Mouse (Mus musculus) T-helper 17 cell (primary cell): Measurements from ENCODE around the gene Colgalt1.

ENCODE experiments used
- in situ Hi-C, 2 experiments: fragments of 300-600 bp; cut with MboI, MseI; formaldehyde crosslinking; loops; 1 replicate in 1 of 2; 2 replicates in 1 of 2; pipeline ENCODE4 v1.15.1; 2025; ENCODE audit warnings: high pct_unique_total_duplicates in 2 of 2

Colgalt1 gene

GRCm38 (mm10) chr8:71626753-71627152 lies 16.0 kb downstream of the Colgalt1 start:
- in situ Hi-C loops = no loop called here

- in situ Hi-C loops = no loop called here
Measured at GRCm38 (mm10) chr8:71627265-71628099, 16.7 kb downstream of the Colgalt1 start.

GRCm38 (mm10) chr8:71628396-71629095 lies 17.7 kb downstream of the Colgalt1 start:
- in situ Hi-C loops = no loop called here

GRCm38 (mm10) chr8:71629096-71629697 lies 18.4 kb downstream of the Colgalt1 start:
- in situ Hi-C loops = no loop called here

- in situ Hi-C loops = loop anchor here in 1 of 2 experiments (5.0 kb wide), 1 partner anchor 67 kb away; no protein-coding TSS in a partner anchor
Measured at GRCm38 (mm10) chr8:71629781-71630212, 19.0 kb downstream of the Colgalt1 start.

GRCm38 (mm10) chr8:71630761-71631160 lies 20.0 kb downstream of the Colgalt1 start:
- in situ Hi-C loops = loop anchor here in 1 of 2 experiments (5.0 kb wide), 1 partner anchor 68 kb away; no protein-coding TSS in a partner anchor

- in situ Hi-C loops = loop anchor here in 1 of 2 experiments (5.0 kb wide), 1 partner anchor 70 kb away; no protein-coding TSS in a partner anchor
Measured at GRCm38 (mm10) chr8:71631897-71632296, 21.1 kb downstream of the Colgalt1 start.

- in situ Hi-C loops = loop anchor here in 1 of 2 experiments (5.0 kb wide), 1 partner anchor 71 kb away; no protein-coding TSS in a partner anchor
Measured at GRCm38 (mm10) chr8:71633164-71633563, 22.4 kb downstream of the Colgalt1 start.

GRCm38 (mm10) chr8:71633981-71634667 lies 23.3 kb downstream of the Colgalt1 start:
- in situ Hi-C loops = loop anchor here in 1 of 2 experiments (5.0 kb wide), 1 partner anchor 72 kb away; no protein-coding TSS in a partner anchor

GRCm38 (mm10) chr8:71637149-71638095 lies 26.6 kb downstream of the Colgalt1 start:
- in situ Hi-C loops = no loop called here

GRCm38 (mm10) chr8:71638321-71638720 lies 27.5 kb downstream of the Colgalt1 start:
- in situ Hi-C loops = no loop called here

GRCm38 (mm10) chr8:71639318-71639717 lies 28.5 kb downstream of the Colgalt1 start:
- in situ Hi-C loops = no loop called here

GRCm38 (mm10) chr8:71645510-71645909 lies 34.7 kb downstream of the Colgalt1 start:
- in situ Hi-C loops = no loop called here

- in situ Hi-C loops = loop anchor here in 1 of 2 experiments (5.0 to 10.0 kb wide), 2 partner anchors 1282 to 1660 kb away; partner anchors contain the start of gene Comp
Measured at GRCm38 (mm10) chr8:71654600-71654999, 43.8 kb downstream of the Colgalt1 start.

- in situ Hi-C loops = loop anchor here (5.0 to 10.0 kb wide), 2 partner anchors 56 to 1657 kb away; no protein-coding TSS in a partner anchor
Measured at GRCm38 (mm10) chr8:71657816-71658215, 47.0 kb downstream of the Colgalt1 start.

GRCm38 (mm10) chr8:71658515-71659049 lies 47.8 kb downstream of the Colgalt1 start:
- in situ Hi-C loops = loop anchor here (5.0 to 10.0 kb wide), 2 partner anchors 56 to 1656 kb away; no protein-coding TSS in a partner anchor

- in situ Hi-C loops = loop anchor here (5.0 to 10.0 kb wide), 3 partner anchors 57 to 1655 kb away; partner anchors contain the start of genes Nxnl1 (in 1 of the 2) and Slc27a1 (in 1 of the 2)
Measured at GRCm38 (mm10) chr8:71659751-71660150, 49.0 kb downstream of the Colgalt1 start.

GRCm38 (mm10) chr8:71660325-71661120 lies 49.7 kb downstream of the Colgalt1 start:
- in situ Hi-C loops = loop anchor here in 1 of 2 experiments (10.0 kb wide), 1 partner anchor 96 kb away; the partner anchor contains the start of genes Nxnl1 and Slc27a1
